Mouse (Mus musculus) ES-Bruce4 (cell line): ENCODE measurements around the gene Slfn14.

Experiments used
- CTCF ChIP-seq: IDR thresholded peaks from one replicate; pipeline ENCODE4 v1.8.1; 2011; ENCODE audit warnings: low read depth, low read length
- EP300 ChIP-seq: IDR thresholded peaks from 2 replicates; pipeline ENCODE4 v1.6.1; 2011; ENCODE audit warnings: low read depth, low read length; ENCODE audit not compliant: insufficient read depth
- POLR2A ChIP-seq: IDR thresholded peaks from one replicate; pipeline ENCODE4 v1.8.1; 2011; ENCODE audit warnings: low read length; ENCODE audit not compliant: insufficient read depth

GRCm38 (mm10) chr11:83286566-83286965 is at the start of gene Slfn14:
- TF ChIP-seq EP300, result no peak
- TF ChIP-seq CTCF, result no peak
- no peak for TF ChIP-seq POLR2A
